Mouse (Mus musculus): Measurements from ENCODE around the gene Pxn. TPM values are rescaled to one million over a fixed set of nuclear protein-coding genes. Genes with fewer than 3 reads are reported as not detected.

Pxn gene
- polyA plus RNA-seq, 1 experiment from 2014 or later = 56.4 TPM

DNA sequence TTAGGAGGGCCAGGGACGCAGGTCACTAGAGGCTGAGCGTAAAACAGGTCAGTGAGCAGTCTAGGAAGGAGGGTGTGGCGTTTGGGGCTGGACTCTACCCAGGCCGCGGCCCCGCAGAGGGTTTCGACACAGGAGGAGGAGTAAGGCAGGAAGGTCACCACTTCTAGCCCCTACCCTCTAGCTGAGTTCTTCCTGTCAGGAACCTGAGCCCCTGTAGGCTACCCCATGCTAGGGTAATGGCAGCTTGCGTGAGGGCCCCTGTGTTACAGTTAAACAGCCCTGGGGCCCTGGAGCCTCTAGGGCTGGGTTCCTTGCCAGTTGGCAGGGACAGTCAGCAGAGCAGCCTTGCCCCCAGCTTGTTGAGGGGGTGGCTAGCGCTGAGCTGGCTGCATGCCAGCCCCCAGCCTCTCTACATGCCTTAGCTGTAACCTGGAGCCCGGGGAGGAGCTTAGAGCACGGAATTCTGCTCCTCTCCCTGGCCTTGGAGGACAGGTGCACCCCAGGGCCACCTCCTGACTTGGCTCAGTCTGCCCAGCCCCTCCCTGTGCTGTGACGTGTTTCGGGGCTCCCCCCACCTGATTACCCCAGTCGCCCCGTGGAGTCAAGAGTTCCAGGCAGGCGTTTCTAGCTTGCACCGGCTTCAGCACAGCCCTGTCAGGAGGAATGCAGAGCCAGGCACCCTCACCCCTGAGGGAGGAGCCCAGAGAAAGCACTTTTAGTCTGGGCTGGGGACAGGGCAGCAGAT is 37.2 kb downstream of the Pxn start:
- 25% methylated on average over 17 of the region's 17 CpGs for WGBS
- peak overlapping the region; percentile 32; the same call in 1 of the 2 replicates for H3K9ac ChIP-seq (replicated peaks; ENCODE audit: low read depth)
- H3K4me1 ChIP-seq (ENCODE audit: insufficient read depth, low read depth, low read length) = peaks cover 16% of the 10 kb centered on the region

DNA sequence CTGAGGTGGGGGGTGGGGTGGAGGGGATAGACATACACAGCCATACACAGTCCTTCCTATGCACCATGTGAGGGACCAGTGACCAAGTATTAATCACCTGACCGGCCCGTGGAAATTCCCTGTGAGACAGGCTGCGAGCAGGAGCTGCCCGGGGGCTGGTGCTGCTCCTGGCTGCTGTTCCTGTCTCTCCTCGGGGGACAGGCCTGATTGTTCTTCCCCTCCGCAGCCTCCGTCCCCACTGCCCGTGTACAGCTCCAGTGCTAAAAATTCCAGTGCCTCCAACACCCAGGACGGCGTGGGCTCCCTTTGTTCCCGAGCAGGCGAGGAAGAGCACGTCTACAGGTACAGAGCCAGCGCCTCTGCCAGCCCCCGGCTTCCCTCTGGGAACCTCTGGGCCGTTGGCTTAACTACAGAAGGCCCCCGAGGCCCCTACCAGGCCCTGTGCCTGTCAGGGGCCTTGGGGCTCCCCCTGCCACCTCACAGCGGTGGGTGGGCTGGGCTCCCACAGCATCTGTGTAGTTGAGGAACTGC is 38.2 kb downstream of the Pxn start:
- DNase-seq (ENCODE audit: low spot score) = no peak
- H3K9ac ChIP-seq (replicated peaks; ENCODE audit: low read depth) = peak overlapping the region; percentile 32
- peak overlapping the region; percentile 92 for H3K27ac ChIP-seq (ENCODE audit: low read length)
- TF ChIP-seq EP300 (IDR thresholded peaks at IDR 0.05) (no peak), CTCF (IDR thresholded peaks at IDR 0.05) (no peak)
- no peaks in the 10 kb centered on the region for H3K9me3 ChIP-seq (ENCODE audit: low read length)
- H3K36me3 ChIP-seq (ENCODE audit: insufficient read depth, low read length) = peaks cover 28% of the 10 kb centered on the region; the same call in 1 of the 2 replicates
- no peaks in the 10 kb centered on the region for H3K27me3 ChIP-seq (replicated peaks; ENCODE audit: insufficient read depth, low read length)
- peak overlapping the region; percentile 52 for H3K4me2 ChIP-seq (replicated peaks; ENCODE audit: low read depth, low read length)
- H3K4me1 ChIP-seq (ENCODE audit: insufficient read depth, low read depth, low read length) = peaks cover 14% of the 10 kb centered on the region
- ATAC-seq = no peak
- 47% methylated on average over 16 of the region's 18 CpGs for WGBS
- peak overlapping the region; percentile 32 for H3K4me3 ChIP-seq (ENCODE audit: low read depth, low read length)

More for the DNA sequence above, 37.2 kb downstream of the Pxn start:
- Histone ChIP-seq H3K27ac (ENCODE audit: low read length) (peak overlapping the region; percentile 92), H3K4me2 (replicated peaks; ENCODE audit: low read depth, low read length) (peak overlapping the region; percentile 52), H3K4me3 (ENCODE audit: low read depth, low read length) (peak overlapping the region; percentile 32), H3K9me3 (ENCODE audit: low read length) (no peaks in the 10 kb centered on the region), H3K27me3 (replicated peaks; ENCODE audit: insufficient read depth, low read length) (no peaks in the 10 kb centered on the region), H3K36me3 (ENCODE audit: insufficient read depth, low read length) (peaks cover 22% of the 10 kb centered on the region; the same call in 1 of the 2 replicates)
- DNase-seq (ENCODE audit: low spot score) (peak; percentile 94), ATAC-seq (peak; percentile 88)
- no peak for TF ChIP-seq CTCF (IDR thresholded peaks at IDR 0.05)
- 0 out of 2 replicates have a peak, but pooled peaks have one; percentile 67 for TF ChIP-seq EP300 (IDR thresholded peaks at IDR 0.05)

DNA sequence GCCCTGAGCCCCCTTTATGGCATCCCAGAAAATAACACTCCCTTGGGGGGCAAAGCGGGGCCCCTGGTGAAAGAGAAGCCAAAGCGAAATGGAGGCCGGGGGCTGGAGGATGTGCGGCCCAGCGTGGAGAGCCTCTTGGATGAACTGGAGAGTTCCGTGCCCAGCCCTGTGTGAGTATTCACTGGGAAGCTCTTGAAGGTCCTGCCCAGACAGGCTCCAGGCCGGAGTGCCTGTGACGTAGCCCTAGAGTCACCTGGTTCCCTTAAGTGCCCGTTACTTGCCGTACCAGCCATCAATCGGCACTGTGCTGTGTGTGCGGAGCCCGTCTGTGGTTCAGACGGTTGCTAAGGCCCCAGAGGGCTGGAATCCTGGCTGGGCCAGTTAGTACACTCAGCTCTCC is 39.2 kb downstream of the Pxn start:
- Histone ChIP-seq H3K9me3 (ENCODE audit: low read length) (no peaks in the 10 kb centered on the region), H3K9ac (replicated peaks; ENCODE audit: low read depth) (no peak overlapping the region), H3K27me3 (replicated peaks; ENCODE audit: insufficient read depth, low read length) (no peaks in the 10 kb centered on the region), H3K4me3 (ENCODE audit: low read depth, low read length) (peak overlapping the region; percentile 32; the same call in 1 of the 2 replicates), H3K4me2 (replicated peaks; ENCODE audit: low read depth, low read length) (peak overlapping the region; percentile 52), H3K4me1 (ENCODE audit: insufficient read depth, low read depth, low read length) (peaks cover 14% of the 10 kb centered on the region), H3K27ac (ENCODE audit: low read length) (peak overlapping the region; percentile 92), H3K36me3 (ENCODE audit: insufficient read depth, low read length) (peaks cover 28% of the 10 kb centered on the region; the same call in 1 of the 2 replicates)
- 59% methylated on average over 14 of the region's 14 CpGs for WGBS
- TF ChIP-seq EP300 (IDR thresholded peaks at IDR 0.05) = peak; percentile 51
- TF ChIP-seq CTCF (IDR thresholded peaks at IDR 0.05) = no peak
- ATAC-seq (peak; percentile 72), DNase-seq (ENCODE audit: low spot score) (peak; percentile 94)

DNA sequence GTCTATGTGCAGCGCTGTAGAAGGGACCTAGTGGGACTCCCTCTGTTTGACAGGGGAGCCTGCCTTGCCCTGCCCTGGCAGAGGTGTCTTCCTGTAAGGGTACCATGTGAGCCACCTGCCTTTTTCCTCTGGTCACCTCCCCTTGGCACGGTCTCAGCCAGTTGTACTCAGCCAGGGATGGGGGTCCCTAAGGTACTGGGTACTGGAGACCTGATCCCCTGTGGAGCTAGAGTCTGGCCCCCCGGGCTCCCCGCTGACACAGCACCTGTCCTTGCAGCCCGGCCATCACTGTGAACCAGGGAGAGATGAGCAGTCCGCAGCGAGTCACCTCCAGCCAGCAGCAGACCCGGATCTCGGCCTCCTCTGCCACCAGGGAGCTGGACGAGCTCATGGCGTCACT is 40.1 kb downstream of the Pxn start:
- Histone ChIP-seq H3K4me1 (ENCODE audit: insufficient read depth, low read depth, low read length) (peaks cover 14% of the 10 kb centered on the region), H3K27ac (ENCODE audit: low read length) (peak overlapping the region; percentile 40; the same call in 1 of the 2 replicates), H3K36me3 (ENCODE audit: insufficient read depth, low read length) (peaks cover 28% of the 10 kb centered on the region; the same call in 1 of the 2 replicates), H3K4me2 (replicated peaks; ENCODE audit: low read depth, low read length) (no peak overlapping the region), H3K4me3 (ENCODE audit: low read depth, low read length) (no peak overlapping the region), H3K27me3 (replicated peaks; ENCODE audit: insufficient read depth, low read length) (no peaks in the 10 kb centered on the region), H3K9me3 (ENCODE audit: low read length) (no peaks in the 10 kb centered on the region), H3K9ac (replicated peaks; ENCODE audit: low read depth) (no peak overlapping the region)
- ATAC-seq = no peak
- TF ChIP-seq CTCF (IDR thresholded peaks at IDR 0.05) (no peak), EP300 (IDR thresholded peaks at IDR 0.05) (no peak)
- no peak for DNase-seq (ENCODE audit: low spot score)
- WGBS = 76% methylated on average over 11 of the region's 11 CpGs

- Histone ChIP-seq H3K9ac (replicated peaks; ENCODE audit: low read depth) (no peak overlapping the region), H3K27me3 (replicated peaks; ENCODE audit: insufficient read depth, low read length) (no peaks in the 10 kb centered on the region), H3K36me3 (ENCODE audit: insufficient read depth, low read length) (peaks cover 28% of the 10 kb centered on the region; the same call in 1 of the 2 replicates), H3K27ac (ENCODE audit: low read length) (no peak overlapping the region), H3K4me1 (ENCODE audit: insufficient read depth, low read depth, low read length) (peaks cover 14% of the 10 kb centered on the region), H3K9me3 (ENCODE audit: low read length) (no peaks in the 10 kb centered on the region), H3K4me3 (ENCODE audit: low read depth, low read length) (no peak overlapping the region), H3K4me2 (replicated peaks; ENCODE audit: low read depth, low read length) (no peak overlapping the region)
- no peak for DNase-seq (ENCODE audit: low spot score)
- ATAC-seq = no peak
- 51% methylated on average over 6 of the region's 6 CpGs for WGBS
- TF ChIP-seq EP300 (IDR thresholded peaks at IDR 0.05) (no peak), CTCF (IDR thresholded peaks at IDR 0.05) (no peak)
These were observed 40.5 kb downstream of the Pxn start for GRCm38 (mm10) chr5:115547014-115547413.

DNA sequence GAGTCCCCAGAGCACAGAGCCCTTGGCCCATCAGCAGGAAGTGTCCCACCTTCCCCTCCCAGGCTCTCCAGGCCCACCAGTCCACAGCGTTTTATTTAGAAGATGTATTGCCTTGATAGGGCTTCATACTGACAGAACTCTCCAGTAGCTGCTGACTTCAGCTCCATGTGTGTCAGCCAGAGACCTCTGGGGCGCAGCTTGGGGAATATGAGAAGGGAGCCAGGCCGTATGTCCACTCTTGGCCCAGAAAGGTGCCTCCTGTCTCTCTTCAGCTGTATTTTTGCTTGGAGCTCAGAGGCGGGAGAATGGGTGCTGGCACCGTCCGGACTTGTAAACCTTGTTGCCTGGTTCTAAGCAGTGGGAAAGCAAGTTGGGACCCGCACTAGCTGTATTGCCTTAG is 40.9 kb downstream of the Pxn start:
- no peak overlapping the region for H3K9ac ChIP-seq (replicated peaks; ENCODE audit: low read depth)
- H3K4me3 ChIP-seq (ENCODE audit: low read depth, low read length) = no peak overlapping the region
- no peak overlapping the region for H3K27ac ChIP-seq (ENCODE audit: low read length)
- DNase-seq (ENCODE audit: low spot score) (no peak), ATAC-seq (no peak)
- no peaks in the 10 kb centered on the region for H3K27me3 ChIP-seq (replicated peaks; ENCODE audit: insufficient read depth, low read length)
- H3K4me1 ChIP-seq (ENCODE audit: insufficient read depth, low read depth, low read length) = peaks cover 14% of the 10 kb centered on the region
- no peak overlapping the region for H3K4me2 ChIP-seq (replicated peaks; ENCODE audit: low read depth, low read length)
- peaks cover 28% of the 10 kb centered on the region; the same call in 1 of the 2 replicates for H3K36me3 ChIP-seq (ENCODE audit: insufficient read depth, low read length)
- no peaks in the 10 kb centered on the region for H3K9me3 ChIP-seq (ENCODE audit: low read length)
- TF ChIP-seq EP300 (IDR thresholded peaks at IDR 0.05) (no peak), CTCF (IDR thresholded peaks at IDR 0.05) (no peak)
- WGBS = 81% methylated on average over 7 of the region's 7 CpGs

Data from lung, postnatal 0 days (tissue).